Mouse (Mus musculus) erythroblast, adult 5-6 weeks (primary cell): Measurements from ENCODE around the gene Epn3. TPM values are rescaled to one million over a fixed set of nuclear protein-coding genes. Genes with fewer than 3 reads are reported as not detected.
A peak's percentile ranks its signal among the peaks of the same experiment; 100 is the strongest.

Experiments
- ATAC-seq: replicated peaks from 2 replicates; pipeline ENCODE4 v1.8.0; 2016; ENCODE audit warnings: moderate number of reproducible peaks, mild to moderate bottlenecking, moderate TSS enrichment, inconsistent platforms; ENCODE audit not compliant: poor library complexity, low FRiP score, severe bottlenecking
- total RNA-seq, 2 experiments: library from RNA; stranded (forward) in 1 of 2; stranded (reverse) in 1 of 2; fragments of 150-400 nt in 1 of 2; fragments of 200-764, 138-1000 nt in 1 of 2; gene quantifications; 2 replicates each; pipeline versions ENCODE4 v1.2.3 to v1.2.4; 2015 to 2017; ENCODE audit warnings: low replicate concordance in 2 of 2

Epn3 gene
- total RNA-seq (2015; ENCODE audit: low replicate concordance) (not detected in 2 replicates), total RNA-seq (2017; ENCODE audit: low replicate concordance) (not detected in 2 replicates)

DNA sequence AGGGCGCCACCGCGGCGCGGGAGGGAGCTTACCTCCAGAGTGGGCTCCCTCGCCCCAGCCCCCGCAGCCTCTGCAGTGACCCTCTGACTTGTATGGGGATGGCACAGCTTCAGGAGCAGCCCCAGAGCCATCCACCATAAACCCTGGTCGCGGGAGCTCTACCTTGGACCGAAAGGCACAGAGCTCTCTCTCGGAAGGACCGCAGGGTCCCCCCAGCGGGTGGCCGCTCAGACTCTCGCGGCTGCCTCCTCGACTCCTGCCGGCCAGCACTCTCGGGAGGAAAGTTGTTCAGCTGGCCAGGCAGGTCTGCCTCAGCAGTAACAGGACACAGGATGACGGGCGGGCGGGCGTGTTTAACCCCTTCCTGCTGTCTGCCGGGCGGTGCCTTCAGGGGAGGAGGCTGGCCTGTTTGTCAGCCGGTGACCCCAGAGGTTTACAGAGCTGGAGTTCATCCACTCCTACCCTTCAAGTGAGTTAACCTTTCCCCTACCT, at the start of gene Epn3:
TSS of gene Epn3 (minus strand) at position 314 of the 492 bp plus-strand sequence.
- ATAC-seq = no peak

- ATAC-seq = peak; percentile 95
Observed at GRCm38 (mm10) chr11:94548888-94549690, 49.3 kb upstream of the Epn3 start, which contains the start of gene Rsad1. Gene Rsad1, minus strand, starts transcription at chr11:94549255.

- ATAC-seq = peak; percentile 12; the same call in 1 of the 2 replicates
Observed at GRCm38 (mm10) chr11:94548041-94548784, 48.4 kb upstream of the Epn3 start.

DNA sequence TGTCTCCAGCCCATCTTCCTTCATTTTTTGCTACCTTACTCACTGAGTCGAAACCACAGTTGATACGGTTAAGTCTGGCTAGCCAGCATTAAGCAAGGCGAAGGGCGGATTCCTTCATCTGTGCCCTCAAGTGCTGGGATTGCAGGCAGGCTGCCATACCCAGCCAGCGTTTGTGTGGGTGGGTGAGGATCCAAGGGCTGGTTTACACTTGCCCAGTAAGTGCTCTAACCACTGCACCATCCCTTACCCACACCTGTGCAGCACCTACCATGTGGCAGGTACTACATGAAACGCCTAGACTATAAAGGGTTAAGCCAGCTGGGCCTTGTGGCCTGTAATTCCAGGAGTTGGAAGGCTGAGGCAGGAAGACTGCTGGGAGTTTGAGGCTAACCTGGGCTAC, 47.5 kb upstream of the Epn3 start:
- no peak for ATAC-seq

DNA sequence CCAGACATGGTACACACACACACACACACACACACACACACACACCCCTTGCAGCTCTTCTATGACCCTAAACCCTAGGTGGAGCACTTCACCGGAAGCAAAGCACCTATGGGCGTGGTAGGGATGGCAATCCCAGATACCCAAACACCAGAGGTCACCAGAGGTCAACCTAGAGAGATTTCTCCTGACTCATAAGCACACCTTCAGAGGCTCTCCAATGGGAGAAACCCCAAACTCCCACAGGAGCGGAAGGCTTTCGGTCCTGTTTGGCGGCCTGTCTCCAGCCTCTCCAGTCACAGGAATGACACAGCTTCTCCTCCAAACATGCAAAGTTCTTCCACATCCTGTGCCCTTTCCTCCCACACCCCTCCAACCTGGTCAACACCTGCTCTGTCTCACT, 46.6 kb upstream of the Epn3 start:
- ATAC-seq = no peak

GRCm38 (mm10) chr11:94544422-94544821, 44.6 kb upstream of the Epn3 start:
- no peak for ATAC-seq

DNA sequence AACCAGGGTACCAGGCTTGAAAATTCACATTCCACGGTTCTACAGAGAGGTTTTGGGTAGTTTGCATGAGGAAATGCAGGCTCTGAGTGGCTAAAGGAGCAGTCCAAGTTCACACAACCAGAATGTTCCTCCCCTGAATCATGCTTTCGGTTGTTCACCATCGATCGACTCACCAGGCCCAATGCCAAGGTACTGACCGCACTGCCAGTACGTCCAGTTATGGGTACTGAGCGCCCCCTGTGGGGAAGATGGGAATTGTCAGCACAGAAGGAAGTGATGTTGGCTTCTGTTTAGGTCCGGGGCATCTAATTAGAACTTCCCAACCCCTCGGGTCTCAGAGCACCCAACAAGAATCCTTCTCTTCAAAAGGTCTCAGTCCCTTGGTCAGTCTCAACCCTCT, 44.2 kb upstream of the Epn3 start:
- peak; percentile 59; the same call in 1 of the 2 replicates for ATAC-seq

GRCm38 (mm10) chr11:94543344-94543743, 43.6 kb upstream of the Epn3 start:
- ATAC-seq = no peak

DNA sequence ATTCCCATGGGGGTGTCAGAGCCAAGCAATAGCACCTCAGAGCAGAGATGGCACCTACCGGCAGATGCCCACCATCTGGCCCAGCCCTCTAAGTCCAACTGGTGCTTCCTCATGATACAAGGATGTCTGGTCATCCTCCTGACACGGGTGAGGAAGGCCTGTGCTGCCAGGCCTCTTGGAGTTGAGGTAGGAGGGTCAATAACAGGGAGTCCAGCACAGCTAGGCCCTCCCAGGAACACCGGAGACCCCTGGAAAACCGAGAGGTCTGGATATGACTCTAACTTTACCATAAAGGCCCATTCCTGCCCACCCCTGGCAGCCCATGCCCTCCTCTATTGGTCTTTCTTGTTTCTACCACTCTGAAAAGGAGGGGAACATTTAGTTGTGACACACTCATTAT, 42.6 kb upstream of the Epn3 start:
- ATAC-seq = no peak

DNA sequence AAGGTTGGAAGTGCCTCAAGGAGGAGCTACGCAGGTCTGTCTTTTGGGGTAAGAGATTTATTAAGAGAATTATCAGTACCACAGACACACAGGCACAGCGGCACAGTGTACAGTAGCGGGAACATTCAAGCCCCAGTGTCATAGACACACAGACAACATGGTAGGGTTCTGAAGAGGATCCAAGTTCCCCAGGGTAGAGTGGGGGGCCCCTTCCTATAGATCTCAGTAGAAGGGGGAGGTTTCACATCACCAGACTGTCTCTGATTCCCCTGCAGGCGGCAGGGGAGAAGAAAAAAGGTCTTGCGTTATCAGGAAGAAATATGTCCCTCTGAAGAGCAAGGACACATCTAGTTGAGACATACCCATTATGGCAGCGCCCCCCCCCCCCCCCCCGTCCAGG, 40.0 kb upstream of the Epn3 start:
- no peak for ATAC-seq

DNA sequence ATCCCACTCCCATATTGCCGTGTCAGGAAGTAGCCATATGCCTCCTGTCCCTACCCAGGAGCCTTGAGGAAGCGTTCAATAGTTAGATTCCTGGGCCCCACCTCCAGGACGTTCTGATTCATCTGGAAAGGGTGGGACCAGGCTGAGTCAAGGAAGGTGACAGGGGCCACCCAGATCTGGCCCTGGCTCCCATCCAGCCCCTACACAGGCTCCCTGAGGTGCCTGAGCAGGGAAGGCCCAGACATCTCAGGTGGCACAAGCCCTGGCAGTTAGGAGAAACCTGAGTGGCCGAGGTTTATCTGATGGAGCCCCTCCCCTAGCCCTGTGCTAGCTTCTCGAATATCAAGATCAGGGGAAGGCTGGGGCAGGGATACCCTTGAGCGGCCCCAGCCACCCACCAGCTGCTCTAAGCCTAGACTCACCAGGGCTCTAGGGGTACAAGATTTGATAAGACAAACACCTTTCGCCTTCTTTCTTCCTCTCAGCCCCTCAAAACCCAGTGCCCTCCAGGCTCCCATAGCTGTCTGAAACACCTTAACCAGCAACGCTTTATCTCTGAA, 39.0 kb upstream of the Epn3 start:
- ATAC-seq = no peak

DNA sequence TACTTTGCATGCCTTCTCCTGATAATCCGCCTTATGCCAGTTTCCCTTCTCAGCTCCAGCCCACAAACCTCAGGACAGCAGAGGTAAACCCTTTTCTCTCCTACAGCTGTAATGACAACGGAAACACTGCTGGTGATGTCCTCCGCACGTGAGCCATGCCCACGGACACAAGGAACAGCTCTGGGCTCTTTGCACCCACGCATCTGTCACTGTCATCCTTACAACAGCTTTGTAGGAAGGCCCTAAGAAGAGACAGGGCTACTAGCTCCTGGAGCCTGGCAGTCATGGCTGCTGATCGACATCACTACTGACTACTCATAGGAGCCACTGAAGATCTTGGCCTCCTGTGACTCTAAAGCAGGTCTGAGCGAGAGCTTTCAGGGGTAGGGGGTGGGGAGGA, 33.4 kb upstream of the Epn3 start:
- ATAC-seq = no peak

DNA sequence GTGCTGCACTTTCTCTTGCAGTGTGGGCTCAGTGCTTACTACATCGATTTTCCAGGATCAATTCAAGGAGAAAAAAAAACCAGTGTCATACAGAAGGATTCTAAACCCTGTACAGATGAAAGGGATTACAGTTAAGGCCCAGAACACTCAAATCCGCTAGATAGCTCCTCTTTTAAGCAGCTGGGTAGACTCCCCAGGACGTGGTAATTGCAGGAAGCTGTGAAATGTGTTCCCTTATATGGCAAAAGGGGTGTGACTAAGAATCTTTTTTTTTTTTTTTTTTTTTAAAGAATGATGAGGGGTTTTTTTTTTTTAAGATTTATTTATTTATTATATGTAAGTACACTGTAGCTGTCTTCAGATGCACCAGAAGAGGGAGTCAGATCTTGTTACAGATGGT, 29.1 kb upstream of the Epn3 start:
- ATAC-seq = no peak

DNA sequence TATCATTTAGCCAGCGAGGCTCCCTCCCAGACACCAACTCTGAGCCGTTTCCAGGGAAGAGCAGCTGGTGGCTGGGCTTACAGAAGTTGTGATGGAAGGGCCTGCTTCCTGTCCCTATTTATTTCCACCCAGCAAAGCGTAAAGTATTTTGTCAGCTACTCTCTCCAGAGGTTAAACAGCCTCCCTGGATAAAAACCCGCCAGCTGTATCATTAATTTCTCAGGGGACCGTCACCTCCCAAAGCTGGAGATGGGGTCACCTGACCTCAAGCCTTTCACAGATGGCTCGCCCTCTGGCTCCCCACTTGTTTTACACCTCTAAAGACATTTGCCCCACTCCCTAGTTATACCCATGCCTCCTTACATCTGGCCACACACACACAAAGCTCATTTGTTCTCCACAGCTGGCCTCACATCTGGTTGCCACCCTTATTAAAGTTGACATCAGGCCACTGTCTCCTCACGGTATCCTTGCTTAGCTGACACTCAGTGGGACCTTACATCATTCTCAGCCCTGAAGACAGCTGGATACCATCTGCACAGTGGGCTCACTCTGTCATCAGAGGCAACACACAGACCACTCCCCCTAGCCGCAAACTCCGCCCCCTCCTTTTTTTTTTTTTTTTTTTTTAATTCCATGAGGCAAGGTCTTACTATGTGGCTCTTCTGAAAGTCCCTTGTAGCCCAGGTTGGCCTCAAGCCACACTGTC, 26.6 kb upstream of the Epn3 start:
- ATAC-seq = no peak

- ATAC-seq = no peak
Observed at GRCm38 (mm10) chr11:94521219-94521843, 21.6 kb upstream of the Epn3 start, which contains the start of gene Mycbpap. Gene Mycbpap, minus strand, starts transcription at chr11:94521742.

- ATAC-seq = no peak
Observed at GRCm38 (mm10) chr11:94513452-94513851, 13.7 kb upstream of the Epn3 start.

DNA sequence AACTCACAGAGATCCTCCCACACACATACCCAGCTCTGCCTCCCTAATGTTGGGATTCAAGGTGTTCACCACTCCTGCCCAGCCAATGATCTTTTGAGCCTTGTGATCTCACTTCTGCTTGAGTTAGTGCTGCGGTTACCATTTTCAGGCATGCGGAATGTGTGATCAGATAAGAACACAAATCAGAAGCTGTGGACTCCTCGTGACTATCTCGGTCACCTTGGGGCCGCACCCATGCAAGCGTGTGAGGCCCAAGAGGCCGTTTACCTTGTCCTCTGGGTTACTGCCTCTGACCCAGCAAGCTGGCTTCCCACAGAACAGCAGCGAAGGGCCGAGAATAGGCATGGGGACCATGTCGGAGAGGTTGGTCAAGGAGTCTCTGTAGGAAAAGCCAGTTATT, 9.2 kb upstream of the Epn3 start:
- ATAC-seq = no peak

DNA sequence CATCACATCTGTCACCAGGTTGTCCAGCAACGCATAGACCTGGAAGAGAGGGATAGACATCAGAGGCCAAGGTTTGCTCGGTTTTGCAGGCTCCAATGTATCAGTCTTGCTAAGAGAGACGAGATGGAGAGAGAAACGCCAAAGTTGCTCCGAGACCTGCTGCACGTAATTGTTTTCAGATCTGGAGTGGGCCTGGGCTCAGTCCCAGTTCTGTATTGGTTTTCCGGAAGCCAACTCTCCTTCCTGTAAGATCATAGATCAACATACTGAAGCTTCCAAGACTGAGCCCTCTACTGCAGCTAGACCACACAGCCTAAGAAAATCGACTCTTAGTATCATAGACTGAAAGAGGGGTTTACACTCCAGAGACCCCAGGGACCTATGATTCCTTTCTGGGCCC, 1.7 kb upstream of the Epn3 start:
- ATAC-seq = no peak

DNA sequence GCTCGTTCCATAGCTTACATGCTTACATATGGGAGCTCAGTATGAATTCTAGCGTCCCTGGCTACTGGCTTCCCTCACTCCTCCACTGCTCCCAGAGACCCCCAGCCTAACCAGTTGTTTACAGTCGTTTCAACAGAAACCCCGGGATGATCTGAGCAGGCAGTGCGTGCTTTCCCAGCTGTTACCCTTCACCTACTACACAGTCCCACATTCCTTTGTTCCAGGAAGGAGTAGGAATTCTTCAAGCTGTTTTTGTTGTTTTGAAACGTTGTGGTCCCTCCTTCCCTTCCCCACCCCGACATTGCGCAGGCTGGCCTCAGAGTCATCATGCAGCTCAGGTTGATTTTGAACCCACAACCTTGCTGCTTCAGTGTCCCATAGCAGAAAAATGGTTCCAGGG, 588 bp upstream of the Epn3 start:
- ATAC-seq = no peak
